Mouse (Mus musculus) layer of hippocampus, adult 11-12 months (tissue): ENCODE measurements around the gene Snrnp27.

Experiments used
- DNase-seq: peaks from one replicate; pipeline ENCODE4 v3.0.0; 2022; ENCODE audit warnings: low spot score

Snrnp27 gene

DNA sequence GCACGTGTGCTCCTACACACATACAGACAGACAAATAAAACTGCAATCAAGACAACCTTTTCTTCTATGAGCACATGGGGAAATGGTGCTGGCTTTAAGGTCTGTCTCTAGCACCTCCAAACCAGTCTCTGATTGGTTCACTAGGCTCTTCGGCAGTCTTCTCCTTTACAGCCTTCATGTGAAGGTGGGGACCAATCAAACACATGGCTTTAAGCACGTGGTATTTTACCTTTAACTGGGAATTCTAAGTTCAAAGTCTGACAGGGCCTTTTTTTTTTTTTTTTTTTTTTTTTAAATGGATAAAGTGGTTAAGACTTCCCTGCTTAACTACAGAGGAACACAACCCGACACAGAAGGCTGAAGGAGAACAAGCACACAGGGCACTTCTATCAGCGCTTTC is 19.2 kb downstream of the Snrnp27 start:
- no peak for DNase-seq

DNA sequence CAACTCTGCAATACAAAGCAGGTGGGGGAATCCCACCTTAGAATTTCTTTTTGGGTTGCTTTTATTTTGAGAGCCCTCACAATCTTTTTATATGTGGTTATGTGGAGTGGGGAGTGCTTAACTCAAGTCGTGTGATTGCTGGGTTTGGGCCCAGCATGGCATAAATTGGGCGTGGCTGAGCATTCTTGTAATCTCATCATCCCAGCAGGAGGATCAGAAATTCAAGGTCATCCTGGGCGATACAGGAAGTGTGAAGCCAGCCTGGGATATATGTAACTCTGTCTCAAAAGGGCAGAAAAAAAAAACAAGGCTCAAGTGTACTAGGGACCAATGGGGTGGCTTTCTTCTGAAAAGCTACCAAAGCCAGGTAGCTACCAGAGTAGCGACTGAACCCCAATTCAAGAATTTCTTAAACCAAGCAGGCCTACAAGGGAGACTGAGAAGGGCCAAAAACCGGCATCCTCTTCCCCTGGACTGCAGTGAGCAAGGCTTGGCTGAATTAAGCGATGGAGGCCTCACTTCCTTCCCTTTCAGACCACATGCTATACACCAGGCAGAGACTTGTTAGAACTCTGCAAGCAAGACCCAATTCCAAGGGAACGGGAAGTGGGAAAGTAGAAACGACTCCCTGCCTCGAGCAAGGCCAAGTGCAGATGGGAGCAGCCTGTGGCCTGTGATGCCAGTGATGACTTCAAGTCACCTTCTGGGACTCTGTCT is 24.0 kb downstream of the Snrnp27 start:
- DNase-seq: no peak

DNA sequence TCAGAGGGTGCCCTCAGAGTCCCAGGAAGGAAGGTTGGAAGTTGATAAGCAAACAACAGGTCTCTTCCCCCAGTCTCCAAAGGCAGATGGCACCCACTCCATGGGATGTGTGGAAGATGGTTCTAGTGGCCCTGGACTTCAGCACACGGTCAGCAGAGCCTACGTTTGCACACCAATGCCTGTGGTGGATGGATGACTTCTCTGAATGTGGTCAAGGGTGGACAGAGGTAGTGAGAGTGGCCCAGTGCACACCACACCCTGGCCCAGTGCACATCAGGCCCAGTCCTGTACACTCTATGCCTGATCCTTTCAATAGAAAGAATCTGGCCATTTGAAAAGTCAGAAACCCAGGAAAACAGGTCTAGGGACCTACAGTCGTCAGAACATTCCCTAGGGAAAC is 25.8 kb downstream of the Snrnp27 start:
- no peak for DNase-seq

DNA sequence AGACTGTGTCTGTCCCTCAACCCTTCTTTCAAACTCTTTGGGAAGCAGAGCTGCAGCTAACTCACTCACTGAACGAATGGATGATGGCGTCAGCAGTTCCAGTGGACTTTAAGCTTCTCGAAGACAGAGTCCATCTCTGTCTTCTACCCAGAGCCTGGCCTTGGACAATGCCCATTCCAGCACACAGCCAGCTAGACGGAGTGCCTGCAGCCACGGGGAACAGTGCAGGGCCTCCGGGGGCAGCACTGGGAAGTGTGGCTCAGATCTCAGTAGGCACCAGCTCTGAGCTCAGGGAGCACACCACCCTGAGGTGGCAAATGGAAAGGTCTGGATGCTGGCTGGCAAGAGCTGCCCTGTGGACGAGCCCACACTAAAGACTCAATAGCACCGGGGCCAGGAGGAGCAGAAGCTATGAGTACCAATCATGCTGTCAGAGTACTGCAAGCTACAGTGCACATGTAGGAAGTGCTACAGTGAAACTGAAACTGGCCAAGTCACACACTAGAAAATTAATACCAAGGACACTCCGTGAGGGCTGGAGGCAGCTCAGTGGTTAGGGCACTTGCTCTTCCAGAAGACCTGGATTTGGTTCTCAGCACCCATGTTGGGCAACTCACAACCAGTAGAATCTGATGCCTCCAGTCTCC is 29.9 kb downstream of the Snrnp27 start:
- no peak for DNase-seq

DNA sequence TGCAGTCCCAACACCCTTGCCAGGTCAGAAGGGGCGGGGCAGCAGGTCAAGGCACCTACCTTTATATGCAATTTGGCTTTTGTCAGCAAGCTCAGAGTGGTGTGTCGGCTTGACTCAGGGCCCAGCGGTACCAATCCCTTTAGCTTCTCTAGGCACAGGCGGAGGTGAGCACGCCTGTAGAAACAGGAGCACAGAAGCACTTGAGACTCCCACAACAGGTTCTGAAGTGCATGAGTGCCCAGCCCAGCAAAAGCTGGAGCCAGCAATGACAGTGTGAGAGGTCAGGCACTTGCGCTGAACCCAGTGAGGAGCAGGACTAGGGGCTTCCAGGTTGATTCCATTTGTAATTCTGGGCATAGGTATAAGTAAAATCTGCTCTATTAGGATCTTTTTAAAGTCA is 31.3 kb downstream of the Snrnp27 start:
- DNase-seq: no peak

DNA sequence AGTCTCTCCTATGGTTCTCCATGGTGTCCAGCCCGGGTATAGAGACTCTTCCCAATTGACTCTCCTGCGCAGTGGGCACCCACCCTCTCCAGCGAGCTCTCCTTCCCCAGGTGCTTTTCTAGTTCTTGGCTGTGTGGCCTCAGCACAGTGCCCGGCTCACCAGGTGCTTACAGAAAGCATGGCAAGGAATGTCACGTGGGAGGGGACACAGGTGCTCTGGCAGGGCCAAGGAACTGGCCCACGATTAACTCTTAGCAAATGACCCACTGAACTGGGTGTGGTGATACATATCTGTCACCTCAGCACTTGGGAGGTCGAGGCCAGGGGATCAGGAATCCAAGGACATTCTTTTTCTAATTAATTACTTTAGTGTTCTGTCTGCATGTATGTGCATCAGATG is 38.2 kb downstream of the Snrnp27 start:
- no peak for DNase-seq

DNA sequence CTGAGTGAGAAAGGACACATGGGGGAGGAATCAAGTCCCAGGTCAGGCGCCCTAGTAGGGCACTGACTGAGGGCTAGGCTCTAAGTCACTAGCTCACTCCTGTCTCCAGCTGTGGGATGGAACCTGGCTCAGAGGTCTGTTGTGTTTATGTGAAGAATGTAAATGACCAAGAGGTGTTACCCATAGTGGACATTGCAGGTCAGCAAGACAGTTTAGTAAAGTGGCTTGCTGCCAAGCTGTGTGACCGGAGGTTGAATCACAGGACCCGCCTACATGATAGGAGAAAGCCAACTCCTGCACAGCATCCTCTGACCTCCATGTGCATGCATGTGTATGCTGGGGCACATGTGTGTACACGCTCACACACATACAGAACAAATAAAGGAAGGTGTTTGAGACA is 38.8 kb downstream of the Snrnp27 start:
- DNase-seq: no peak

DNA sequence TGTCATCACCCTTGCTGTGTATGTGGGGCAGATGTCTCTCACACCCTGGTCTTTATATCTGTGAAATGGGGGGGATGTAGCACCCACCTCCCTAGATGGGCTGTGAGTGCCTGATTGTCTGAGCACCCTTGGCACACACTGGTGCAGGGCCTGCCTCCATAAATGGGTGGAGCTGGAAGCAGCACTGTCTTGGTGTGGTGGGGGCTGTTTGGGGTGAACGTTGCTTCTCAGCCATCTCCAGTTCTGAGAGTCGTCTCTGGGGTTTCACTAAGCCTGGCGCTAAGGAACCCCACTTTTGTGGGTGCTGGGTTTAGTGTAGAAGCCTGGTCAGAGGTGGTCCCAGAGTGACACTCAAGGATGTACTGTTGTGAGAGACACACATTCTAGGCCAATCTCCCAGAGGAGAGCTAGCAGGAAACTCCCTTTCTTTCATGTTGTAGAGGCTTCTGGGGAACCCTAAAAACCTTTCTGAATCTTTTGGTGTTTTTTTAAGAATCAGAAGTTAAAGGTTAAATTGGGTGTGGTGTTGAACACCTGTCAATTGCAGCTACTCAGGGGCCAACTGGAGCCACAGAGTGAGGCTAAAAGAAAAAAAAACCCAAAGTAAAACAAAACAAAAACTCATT is 39.4 kb downstream of the Snrnp27 start:
- no peak for DNase-seq

DNA sequence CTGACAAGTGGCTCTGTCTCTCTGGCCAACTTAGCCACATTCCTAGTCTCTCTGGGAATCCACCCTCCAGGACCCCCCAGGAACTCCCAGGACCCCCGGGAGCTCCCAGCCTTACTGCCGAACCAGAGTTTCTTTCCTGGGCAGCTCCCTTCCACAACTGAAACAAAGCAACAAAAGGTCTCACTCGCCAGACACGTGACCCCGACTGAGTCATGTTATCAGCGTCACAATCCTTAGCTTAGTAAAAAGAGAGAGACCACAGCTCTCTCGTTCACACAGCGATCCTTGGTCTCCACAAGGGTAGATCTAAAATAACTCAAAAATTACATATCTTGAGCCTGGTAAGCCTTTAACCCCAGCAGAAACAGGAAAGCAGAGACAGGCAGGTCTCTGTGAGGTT is 42.6 kb downstream of the Snrnp27 start:
- no peak for DNase-seq

DNA sequence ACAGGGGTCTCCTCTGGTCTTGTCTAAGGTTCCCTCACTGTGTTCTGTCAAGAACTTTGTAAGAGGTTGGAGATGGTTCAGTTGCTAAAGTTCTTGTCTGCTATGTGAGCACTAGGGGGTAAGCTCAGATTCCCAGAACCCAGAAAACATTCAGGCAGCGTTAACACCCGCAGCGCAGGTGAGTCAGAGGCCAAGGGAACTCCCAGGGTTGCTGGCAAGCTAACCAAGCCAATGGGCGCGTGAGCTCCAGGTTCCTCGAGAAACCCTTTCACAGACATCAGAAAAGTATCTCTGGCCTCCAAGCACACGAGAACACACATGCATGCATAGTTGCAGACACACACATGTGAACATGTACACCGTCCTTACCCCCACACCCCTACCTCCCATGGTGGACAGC is 43.5 kb downstream of the Snrnp27 start:
- no peak for DNase-seq

DNA sequence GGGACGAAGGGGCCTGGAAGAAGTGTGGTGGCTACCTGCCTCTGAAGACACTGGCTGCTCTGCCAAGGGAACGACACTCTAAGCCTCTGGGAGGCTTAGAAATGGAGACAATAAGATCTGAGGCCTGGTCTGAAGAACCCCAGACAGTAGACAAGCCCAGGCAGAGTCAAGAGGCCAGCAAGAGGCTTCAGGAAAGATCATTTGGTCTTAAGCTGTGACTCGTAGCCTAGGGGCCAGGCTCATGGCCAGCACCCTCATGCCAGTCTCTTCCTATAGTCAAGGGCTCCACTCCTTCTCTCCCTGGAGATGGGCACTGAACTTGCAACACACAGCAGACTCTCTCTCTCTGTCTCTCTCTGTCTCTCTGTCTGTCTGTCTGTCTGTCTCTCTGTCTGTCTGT is 44.2 kb downstream of the Snrnp27 start:
- no peak for DNase-seq

DNA sequence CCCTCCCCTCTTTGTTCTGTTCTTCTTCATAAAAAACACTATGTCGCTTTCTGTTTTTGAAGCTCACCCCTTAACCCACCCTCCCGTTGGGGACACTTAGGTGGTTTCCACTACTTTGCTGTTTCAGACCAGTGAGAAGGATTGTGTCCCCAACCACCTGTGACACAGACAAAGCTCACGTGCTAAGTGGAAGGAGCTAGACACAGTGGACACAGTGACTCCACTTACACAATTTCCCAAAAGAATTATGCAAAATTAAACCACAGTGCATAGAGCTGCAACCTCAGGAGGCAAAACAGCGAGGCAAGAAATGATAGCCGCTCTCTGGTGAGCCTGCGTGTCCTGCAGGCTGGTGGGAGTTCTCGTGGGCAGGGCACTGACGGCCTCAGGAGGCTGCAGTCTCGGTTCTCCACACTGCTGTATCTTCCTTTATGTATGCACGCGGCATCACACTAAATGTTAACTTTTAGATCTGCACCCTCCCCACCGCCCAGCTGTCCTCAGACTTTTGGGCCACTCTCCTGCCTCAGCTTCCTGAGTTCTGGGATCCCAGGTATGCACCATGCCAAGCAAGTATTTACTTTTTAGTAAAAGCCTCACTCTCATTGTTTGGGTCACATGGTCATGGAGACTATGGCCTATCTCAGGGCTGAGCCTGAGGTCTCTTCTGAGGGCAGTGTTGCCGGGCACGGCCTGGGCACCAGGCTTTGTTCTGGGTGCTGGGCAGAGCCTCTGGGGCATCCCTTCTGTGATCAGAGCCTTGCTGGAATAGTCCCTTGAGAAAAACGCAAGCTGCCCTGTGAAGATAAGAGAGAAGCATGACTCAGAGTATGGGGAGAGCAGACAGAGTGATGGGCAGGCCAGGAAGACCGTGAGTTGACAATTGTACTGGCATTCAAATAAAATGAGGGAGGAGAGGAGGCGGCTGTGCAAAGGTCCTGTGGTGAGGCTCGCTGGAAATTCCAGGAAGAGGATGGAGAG is 44.9 kb downstream of the Snrnp27 start:
- no peak for DNase-seq

DNA sequence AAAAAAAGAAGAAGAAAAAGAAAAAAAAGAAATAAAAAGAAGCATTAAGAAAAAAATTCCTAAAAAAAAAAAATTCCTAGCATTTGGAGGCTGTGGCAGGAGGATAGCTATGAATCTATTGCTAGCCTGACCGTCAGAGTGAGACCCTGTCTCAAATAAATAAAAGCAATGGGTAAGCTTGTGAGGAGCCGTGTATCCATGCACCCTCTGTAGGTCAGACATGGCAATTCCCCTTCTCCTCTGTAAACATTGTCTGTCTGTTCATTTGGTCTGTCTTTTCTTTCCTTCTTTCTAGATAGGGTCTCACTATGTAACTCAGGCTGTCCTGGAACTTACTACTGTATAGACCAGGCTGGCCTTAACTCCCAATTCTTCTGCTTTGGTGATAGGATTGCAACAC is 45.9 kb downstream of the Snrnp27 start:
- DNase-seq: no peak

DNA sequence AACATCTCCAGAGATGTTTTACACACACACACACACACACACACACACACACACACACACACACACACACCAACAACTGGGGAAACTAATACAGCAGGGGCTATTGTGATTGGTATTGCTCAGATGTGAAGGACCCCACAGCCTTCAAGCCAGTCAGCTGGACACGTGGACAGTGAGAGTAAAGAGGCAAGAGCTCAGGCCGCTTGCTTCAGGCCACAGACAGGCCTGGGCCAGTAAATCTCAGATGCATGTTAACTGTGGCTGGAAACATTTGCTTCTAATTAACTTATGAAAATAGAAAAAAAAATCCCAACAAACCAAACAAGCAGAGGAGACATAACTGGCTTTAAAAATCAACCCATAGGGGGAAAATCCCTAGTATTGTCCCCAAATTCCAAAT is 46.5 kb downstream of the Snrnp27 start:
- DNase-seq: no peak

DNA sequence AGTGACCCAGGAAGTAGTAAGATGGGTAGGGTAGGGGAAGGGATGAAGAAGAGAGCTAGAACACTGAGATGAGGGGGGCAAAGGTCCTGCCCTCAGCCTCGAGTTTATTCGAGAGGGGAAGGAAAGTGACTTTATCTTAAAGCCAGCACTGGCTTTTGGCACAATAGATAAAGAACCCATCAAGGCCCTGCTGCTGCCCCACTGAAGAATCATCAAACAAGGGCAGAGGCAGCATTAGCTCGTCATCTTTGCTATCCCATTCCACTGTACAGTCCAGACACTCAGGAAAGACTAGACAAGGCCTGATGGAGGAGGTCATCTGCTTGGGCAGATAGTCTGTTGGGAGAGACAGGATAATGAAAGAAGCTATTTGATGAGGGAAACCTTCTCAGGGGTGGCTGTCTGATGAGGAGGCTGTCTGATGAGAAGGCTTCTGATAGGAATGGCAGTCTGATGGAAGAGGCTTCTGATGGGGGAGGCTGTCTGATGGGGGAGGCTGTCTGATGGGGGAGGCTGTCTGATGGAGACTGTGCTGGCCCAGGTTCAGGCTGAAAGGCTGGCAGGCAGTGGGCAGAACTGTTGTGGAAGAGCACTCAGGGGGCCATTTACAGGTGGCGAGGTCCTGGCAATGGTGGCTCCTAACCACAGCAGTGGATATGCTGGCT is 47.0 kb downstream of the Snrnp27 start:
- no peak for DNase-seq

DNA sequence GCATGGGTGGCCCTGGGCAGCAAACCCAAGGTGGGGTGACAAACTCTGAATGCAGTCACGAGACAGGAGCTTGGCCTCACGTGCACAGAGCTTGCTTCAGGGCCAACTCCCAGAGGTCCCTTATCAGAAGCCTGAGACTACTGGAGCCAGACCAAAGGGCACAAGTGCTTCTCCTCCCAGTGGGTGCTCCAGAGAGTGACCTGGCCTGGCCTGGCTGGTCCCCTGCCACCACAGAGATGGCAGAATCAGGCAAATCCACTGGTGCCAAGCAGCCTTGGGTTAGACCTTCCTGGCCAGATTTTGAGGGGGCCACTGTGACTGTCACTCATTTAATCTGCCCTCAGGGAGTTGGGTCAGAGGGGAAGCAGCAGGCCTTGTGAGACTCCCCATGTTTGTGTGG is 47.8 kb downstream of the Snrnp27 start:
- no peak for DNase-seq

DNA sequence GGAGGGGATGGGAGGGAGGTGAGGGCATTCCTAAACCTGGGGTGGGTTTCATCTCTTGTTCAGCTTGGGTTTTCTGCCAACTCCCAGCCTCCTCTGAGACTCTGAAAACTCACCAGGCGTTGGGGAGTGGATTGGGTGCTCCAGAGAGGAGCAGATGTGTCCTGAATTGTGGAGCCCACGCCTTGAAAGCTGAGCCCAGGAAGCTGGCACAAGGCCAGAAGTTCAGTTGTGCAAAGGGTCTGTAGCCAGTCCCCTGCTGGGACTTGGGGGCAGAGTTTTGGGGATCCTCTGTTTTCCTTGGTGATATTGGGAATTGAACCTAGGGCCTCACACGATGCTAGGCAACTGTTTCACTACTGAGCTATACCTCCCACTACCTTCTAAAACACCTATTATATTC is 54.2 kb downstream of the Snrnp27 start:
- no peak for DNase-seq

DNA sequence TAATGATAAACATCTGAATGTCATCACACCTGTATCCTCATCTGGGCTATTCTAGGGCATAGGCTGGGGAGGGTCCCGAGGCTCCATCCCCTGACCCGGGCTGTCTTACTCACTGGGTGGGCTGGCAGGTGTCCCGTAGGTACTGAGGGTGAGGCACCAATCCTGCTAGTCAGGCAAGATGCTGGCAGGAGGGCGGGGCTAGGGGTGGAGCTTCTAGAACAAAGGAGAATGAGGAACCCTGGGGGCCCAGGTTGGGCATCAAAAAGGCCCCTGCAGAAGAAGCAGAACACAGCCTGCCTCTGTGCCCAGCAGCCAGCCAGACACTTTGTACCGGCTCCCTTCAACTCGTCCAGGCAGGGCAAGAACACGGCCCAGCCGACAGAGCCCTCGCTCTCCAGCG is 56.4 kb downstream of the Snrnp27 start, which contains the start of gene Asprv1:
Gene Asprv1, plus strand, starts transcription at position 219 of the 400 bp plus-strand sequence.
- DNase-seq: no peak
